Mouse (Mus musculus) liver, embryonic 11.5 days (tissue): ENCODE measurements around the gene Pik3r3. TPM values are rescaled to one million over a fixed set of nuclear protein-coding genes. Genes with fewer than 3 reads are reported as not detected.

Source experiments
- ATAC-seq: fragments of 200-750 bp; cut with Nextera tagmentation; replicated peaks from 2 replicates; pipeline ENCODE4 v1.8.0; 2017; ENCODE audit warnings: moderate number of reproducible peaks, mild to moderate bottlenecking, moderate TSS enrichment, moderate library complexity; ENCODE audit not compliant: low FRiP score
- DNase-seq: peaks from one replicate; pipeline ENCODE4 v3.0.0-alpha.2; 2017; ENCODE audit warnings: low spot score
- H3K27ac ChIP-seq: fragments of 300-500 bp; sonication (generic); 2 replicates; pipeline ENCODE4 v1.5.1; 2014; ENCODE audit warnings: mild to moderate bottlenecking, low read depth, low read length, control low read depth
- H3K27me3 ChIP-seq: fragments of 300-500 bp; sonication (generic); replicated peaks from 2 replicates; pipeline ENCODE4 v1.6.1; 2014; ENCODE audit warnings: low read length, mixed read lengths; ENCODE audit not compliant: control insufficient read depth, insufficient read depth
- H3K36me3 ChIP-seq: fragments of 300-500 bp; sonication (generic); 2 replicates; pipeline ENCODE4 v1.6.1; 2014; ENCODE audit warnings: mild to moderate bottlenecking, low read length, moderate library complexity, mixed read lengths; ENCODE audit not compliant: control insufficient read depth, insufficient read depth
- H3K4me1 ChIP-seq: fragments of 300-500 bp; sonication (generic); replicated peaks from 2 replicates; pipeline ENCODE4 v1.6.1; 2014; ENCODE audit warnings: low read length, mixed read lengths; ENCODE audit not compliant: control insufficient read depth, insufficient read depth
- H3K4me2 ChIP-seq: fragments of 300-500 bp; sonication (generic); 2 replicates; pipeline ENCODE4 v1.6.1; 2014; ENCODE audit warnings: mild to moderate bottlenecking, control low read depth, moderate library complexity
- H3K4me3 ChIP-seq: fragments of 300-500 bp; sonication (generic); 2 replicates; pipeline ENCODE4 v1.5.1; 2014; ENCODE audit warnings: low read depth, low read length, control low read depth
- H3K9ac ChIP-seq: fragments of 300-500 bp; sonication (generic); 2 replicates; pipeline ENCODE4 v1.6.1; 2014; ENCODE audit warnings: low read depth, low read length, control low read depth
- H3K9me3 ChIP-seq: fragments of 300-500 bp; sonication (generic); 2 replicates; pipeline ENCODE4 v1.6.1; 2016; ENCODE audit warnings: low read length, inconsistent platforms, mixed read lengths; ENCODE audit not compliant: control insufficient read depth
- WGBS: fragments of 180-500 bp; shearing (Covaris S2); extraction: QIAGEN DNeasy Blood & Tissue Kit; methylation state at CpG from one replicate; pipeline ENCODE4 v1.1.7; 2014; 5-methylcytosine and 5-hydroxymethylcytosine counted together
- polyA plus RNA-seq: library from polyadenylated mRNA; unstranded; fragments of >200 nt; fragmentation: Nextera tagmentation; extraction: Ambion mirVana; gene quantifications from 2 replicates; pipeline ENCODE4 v1.2.1, GENCODE M21; 2014

The Pik3r3 gene
- polyA plus RNA-seq, 1 experiment from 2014 or later: 6.3 TPM

DNA sequence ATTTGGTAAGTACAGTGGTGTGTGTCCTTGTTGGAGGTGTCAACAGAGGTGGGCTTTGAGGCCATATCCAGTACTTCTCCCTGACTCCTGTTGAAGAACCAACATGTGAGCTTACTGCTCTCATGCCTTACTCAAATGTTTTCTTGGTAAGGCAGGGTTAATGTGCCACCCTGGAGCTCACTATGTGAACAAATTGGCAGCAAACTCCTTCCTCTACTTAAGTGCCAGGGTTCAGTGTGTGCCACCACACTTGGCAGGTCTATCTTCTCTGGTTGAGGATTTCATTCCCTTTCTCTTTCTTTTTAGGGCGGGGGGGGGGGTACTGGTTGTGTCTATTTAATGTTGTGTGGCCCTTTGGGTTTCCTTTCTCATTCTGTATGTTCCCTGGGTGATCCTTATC lies 83.1 kb downstream of the Pik3r3 start:
- H3K27ac ChIP-seq: no peak overlapping the region
- no peak overlapping the region for H3K9ac ChIP-seq
- H3K9me3 ChIP-seq: no peaks in the 10 kb centered on the region
- DNase-seq (no peak), ATAC-seq (no peak)
- WGBS: 14% methylated on average over 1 of the region's 1 CpGs
- H3K4me1 ChIP-seq: no peaks in the 10 kb centered on the region
- H3K27me3 ChIP-seq: no peaks in the 10 kb centered on the region
- H3K4me2 ChIP-seq: no peak overlapping the region
- H3K36me3 ChIP-seq: peaks cover 13% of the 10 kb centered on the region
- H3K4me3 ChIP-seq: no peak overlapping the region

DNA sequence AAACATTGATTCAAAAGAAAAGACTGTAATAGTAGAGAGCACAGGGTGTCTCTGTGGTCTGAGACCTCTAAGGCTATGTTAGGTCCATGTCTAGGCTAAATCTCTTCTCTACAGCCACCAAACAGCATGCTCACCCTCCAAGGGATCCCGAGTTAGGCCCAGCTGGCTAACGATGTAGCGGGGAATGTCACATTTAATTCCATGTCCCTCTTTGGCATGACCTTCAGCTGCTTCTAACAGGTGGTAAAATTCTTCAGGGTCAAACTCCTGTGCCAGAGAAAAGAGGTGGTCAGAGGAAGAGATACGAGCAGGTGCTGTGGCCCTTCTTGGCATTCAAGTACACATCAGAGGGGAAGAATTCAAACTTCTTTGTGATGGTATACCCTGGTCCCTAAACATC lies 96.2 kb downstream of the Pik3r3 start:
- Histone ChIP-seq H3K9ac (no peak overlapping the region), H3K9me3 (no peaks in the 10 kb centered on the region), H3K27me3 (no peaks in the 10 kb centered on the region), H3K27ac (no peak overlapping the region), H3K36me3 (0 out of 2 replicates have a peak, but pooled peaks cover 2% of the 10 kb centered on the region), H3K4me2 (no peak overlapping the region), H3K4me3 (no peak overlapping the region), H3K4me1 (no peaks in the 10 kb centered on the region)
- DNase-seq (no peak), ATAC-seq (no peak)
- 90% methylated on average over 4 of the region's 4 CpGs for WGBS

DNA sequence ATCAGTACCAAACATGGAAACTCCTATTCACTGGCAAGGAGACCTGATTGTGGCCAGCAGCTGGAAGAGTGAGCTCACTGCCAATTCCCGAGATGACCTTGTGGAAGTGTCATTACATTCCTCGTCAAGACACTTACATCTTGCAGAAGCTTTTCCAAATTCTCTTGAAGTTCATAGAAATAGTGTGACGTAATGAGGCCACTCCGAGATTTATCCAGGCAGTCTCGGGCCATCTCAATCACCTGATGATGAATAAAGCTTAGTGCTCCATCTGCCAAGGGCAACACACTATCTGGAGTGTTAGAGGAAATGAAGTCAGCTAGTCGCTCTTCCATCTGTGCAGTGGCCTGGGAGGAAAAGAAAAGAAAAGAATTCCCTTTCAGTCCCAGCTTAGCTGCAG lies 100.7 kb downstream of the Pik3r3 start:
- DNase-seq (no peak), ATAC-seq (no peak)
- H3K9ac ChIP-seq: no peak overlapping the region
- 87% methylated on average over 6 of the region's 6 CpGs for WGBS
- no peaks in the 10 kb centered on the region for H3K27me3 ChIP-seq
- no peak overlapping the region for H3K27ac ChIP-seq
- H3K36me3 ChIP-seq: peaks cover 2% of the 10 kb centered on the region; the same call in 1 of the 2 replicates
- H3K9me3 ChIP-seq: no peaks in the 10 kb centered on the region
- no peaks in the 10 kb centered on the region for H3K4me1 ChIP-seq
- no peak overlapping the region for H3K4me2 ChIP-seq
- H3K4me3 ChIP-seq: no peak overlapping the region

DNA sequence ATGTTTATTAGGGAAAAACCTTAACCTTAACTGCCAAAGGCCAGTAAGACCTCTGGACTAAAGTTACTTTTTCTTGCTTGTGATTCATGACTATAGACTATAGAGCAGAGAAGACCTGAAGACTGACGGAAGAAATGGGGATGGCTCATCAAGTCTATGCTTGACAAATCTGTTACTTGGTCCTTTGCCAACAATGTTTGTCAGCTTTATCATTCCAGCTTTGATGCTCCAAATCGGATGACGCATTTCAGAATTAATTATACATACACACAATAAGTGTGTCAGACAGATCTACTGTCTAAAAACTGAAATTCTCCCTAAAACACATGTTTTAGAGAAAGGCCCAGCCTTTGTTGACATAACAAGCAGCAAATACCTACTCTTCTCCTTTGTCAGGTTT lies 107.8 kb downstream of the Pik3r3 start:
- Histone ChIP-seq H3K36me3 (peaks cover 4% of the 10 kb centered on the region; the same call in 1 of the 2 replicates), H3K9ac (no peak overlapping the region), H3K4me3 (no peak overlapping the region), H3K4me2 (no peak overlapping the region), H3K27me3 (no peaks in the 10 kb centered on the region), H3K9me3 (no peaks in the 10 kb centered on the region), H3K27ac (no peak overlapping the region), H3K4me1 (no peaks in the 10 kb centered on the region)
- ATAC-seq: no peak
- WGBS: 87% methylated on average over 3 of the region's 3 CpGs
- no peak for DNase-seq

DNA sequence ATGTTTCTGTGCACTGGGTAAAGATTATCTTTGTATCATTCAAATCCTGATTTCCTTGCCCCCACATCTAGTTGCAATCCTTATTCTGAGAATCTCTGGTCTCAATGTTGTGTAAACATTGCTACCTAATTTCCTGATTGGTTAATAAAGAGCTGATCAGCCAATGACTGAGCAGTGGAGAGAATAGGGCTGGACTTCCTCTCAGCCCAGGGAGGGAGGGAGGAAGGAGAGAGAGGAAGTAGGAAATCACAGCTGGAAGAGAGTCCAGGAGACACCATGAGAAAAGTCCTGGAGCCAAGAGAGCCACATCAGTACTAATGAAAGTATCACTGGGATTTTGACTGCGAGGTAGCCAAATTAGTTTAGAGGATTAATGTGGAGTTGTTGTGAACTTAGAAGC lies 114.9 kb downstream of the Pik3r3 start:
- Histone ChIP-seq H3K9ac (no peak overlapping the region), H3K4me3 (no peak overlapping the region), H3K9me3 (no peaks in the 10 kb centered on the region), H3K27ac (no peak overlapping the region), H3K4me2 (no peak overlapping the region), H3K4me1 (no peaks in the 10 kb centered on the region), H3K27me3 (no peaks in the 10 kb centered on the region), H3K36me3 (no peaks in the 10 kb centered on the region)
- DNase-seq (no peak), ATAC-seq (no peak)
- 82% methylated on average over 1 of the region's 1 CpGs for WGBS

DNA sequence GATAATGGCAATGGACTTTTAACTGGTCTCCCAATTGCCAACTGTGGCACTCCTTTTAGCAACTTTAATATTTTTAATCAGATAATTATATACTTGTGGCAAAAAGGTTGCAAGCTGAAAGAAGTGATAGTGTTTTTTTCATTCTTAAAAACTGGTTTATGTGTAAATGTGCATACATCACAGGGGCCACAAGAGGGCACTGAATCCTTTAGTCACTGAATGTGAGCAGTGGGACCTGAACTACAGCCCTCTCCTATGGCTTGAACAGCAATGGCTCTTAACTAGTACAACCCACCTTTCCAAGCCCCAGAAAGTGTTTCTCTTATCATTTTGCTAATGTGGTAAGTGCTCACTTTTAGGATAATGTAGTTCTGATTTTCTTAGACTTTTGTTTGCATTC lies 120.7 kb downstream of the Pik3r3 start:
- no peak for DNase-seq
- no peak overlapping the region for H3K9ac ChIP-seq
- H3K36me3 ChIP-seq: no peaks in the 10 kb centered on the region
- ATAC-seq: no peak
- H3K27me3 ChIP-seq: no peaks in the 10 kb centered on the region
- no peak overlapping the region for H3K4me3 ChIP-seq
- H3K4me2 ChIP-seq: no peak overlapping the region
- H3K9me3 ChIP-seq: no peaks in the 10 kb centered on the region
- no peaks in the 10 kb centered on the region for H3K4me1 ChIP-seq
- no peak overlapping the region for H3K27ac ChIP-seq

DNA sequence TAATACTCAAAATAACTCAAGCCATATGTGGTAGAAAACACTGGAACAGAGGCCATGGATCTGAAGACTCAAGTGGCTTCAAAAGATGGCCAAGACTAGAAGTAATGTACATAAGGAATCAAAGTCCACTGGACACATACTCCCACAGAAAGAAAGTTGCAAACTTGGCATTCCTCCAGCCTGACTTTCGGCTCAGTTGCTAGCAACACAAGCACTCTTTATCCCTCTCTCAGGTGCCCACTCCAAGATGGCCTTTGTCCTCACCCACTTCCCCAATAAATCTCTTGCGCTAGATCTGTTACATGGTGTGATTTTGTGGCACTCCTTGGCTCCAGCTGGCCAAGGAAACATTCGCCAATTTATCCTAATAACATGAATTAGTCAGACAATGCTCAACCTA lies 131.1 kb downstream of the Pik3r3 start:
- Histone ChIP-seq H3K36me3 (no peaks in the 10 kb centered on the region), H3K4me3 (no peak overlapping the region), H3K4me1 (no peaks in the 10 kb centered on the region), H3K27ac (no peak overlapping the region), H3K9me3 (no peaks in the 10 kb centered on the region), H3K27me3 (no peaks in the 10 kb centered on the region), H3K4me2 (no peak overlapping the region), H3K9ac (no peak overlapping the region)
- WGBS: 92% methylated on average over 3 of the region's 3 CpGs
- DNase-seq: no peak
- no peak for ATAC-seq

Other genes with a start within 250 kb of the Pik3r3 start
- 3.9 and 4.7 TPM in 2 replicates for gene Faah, start 203.7 kb upstream of the Pik3r3 start, polyA plus RNA-seq
- 17.8 and 19.5 TPM in 2 replicates for gene Nsun4, start 167.7 kb upstream of the Pik3r3 start, polyA plus RNA-seq
- 483 and 529 TPM in 2 replicates for gene Uqcrh, start 146.5 kb upstream of the Pik3r3 start, polyA plus RNA-seq
- gene Lrrc41, start 146.3 kb upstream of the Pik3r3 start, polyA plus RNA-seq: 67.6 and 70.8 TPM in 2 replicates
- gene Rad54l, start 97.9 kb upstream of the Pik3r3 start, polyA plus RNA-seq: 59.4 and 61.7 TPM in 2 replicates
- 32.8 and 37.7 TPM in 2 replicates for gene Pomgnt1, start 97.8 kb upstream of the Pik3r3 start, polyA plus RNA-seq
- gene Lurap1, start 70.3 kb upstream of the Pik3r3 start, polyA plus RNA-seq: 0.64 and 1.1 TPM in 2 replicates
- 0.11 TPM in 1 of 2 replicates, not detected in the other for gene Tspan1, start 54.0 kb upstream of the Pik3r3 start, polyA plus RNA-seq
- gene 1700042G07Rik, start 48.2 kb upstream of the Pik3r3 start, polyA plus RNA-seq: not detected in 2 replicates
- gene Gm49337, start 48.2 kb upstream of the Pik3r3 start, polyA plus RNA-seq: not detected in 2 replicates
- gene Mast2, start 242.6 kb downstream of the Pik3r3 start, polyA plus RNA-seq: 19.5 and 21.9 TPM in 2 replicates